17 mouse cellular contexts compared by ENCODE assay signal in the genomic region with DNA sequence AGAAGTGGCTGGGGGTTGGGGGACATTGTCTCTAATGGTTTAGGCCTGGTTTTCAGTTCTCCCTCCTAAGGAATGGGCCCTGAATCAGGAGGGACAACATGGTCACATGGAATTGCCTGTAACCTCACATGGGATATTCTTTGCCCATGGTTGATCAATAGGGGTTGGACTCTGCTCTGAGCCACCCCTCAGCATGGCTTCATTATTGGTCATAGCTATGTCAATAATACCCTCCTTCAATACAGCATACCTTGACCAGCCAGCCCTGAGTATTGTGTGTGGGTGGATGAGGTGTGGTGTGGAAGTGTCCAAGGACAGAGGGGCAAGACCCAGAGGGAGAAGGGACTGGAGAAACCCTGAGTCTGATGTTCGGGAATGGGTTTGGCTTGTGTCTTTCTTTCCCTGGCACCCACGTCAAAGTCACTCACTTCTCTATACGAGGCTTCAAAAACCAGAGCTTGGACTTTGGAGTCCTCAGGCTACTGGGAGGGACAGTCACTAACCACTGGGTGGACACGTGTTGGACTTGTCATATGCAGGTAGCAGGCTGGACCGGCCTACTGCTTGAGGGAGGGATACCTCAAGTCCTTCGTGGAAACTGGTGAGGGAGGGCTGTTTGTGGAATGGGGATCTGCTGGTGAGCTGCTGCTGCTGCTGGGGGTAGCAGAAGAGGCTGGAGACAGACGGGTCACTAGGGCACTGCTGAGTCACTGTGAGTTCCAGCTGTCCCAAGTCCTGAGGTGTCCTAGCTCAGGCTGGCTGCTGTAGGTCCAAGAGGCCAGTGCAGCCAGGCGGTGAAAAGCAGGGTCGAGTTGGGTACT. TPM values are rescaled to one million over a fixed set of nuclear protein-coding genes. Genes with fewer than 3 reads are reported as not detected.
DNase-seq lines count a peak whose midpoint lies in the region; ATAC-seq and TF ChIP-seq lines count a peak whose summit lies in the region.
"Had no signal": no experiment of that assay in that cellular context is flagged by ENCODE, and none has a peak within 500 bp of the region (broad histone marks: within the 10 kb centered on the region; RNA-seq: fewer than 3 reads in every experiment).

No protein-coding gene starts in this region.

- TF ChIP-seq CTCF in liver, embryonic 14.5 days (IDR thresholded peaks at IDR 0.05; ENCODE audit: low read depth) = no peak

- H3K4me3 ChIP-seq in intestine, embryonic 14.5 days (ENCODE audit: low read depth, low read length) = no peak overlapping the region
- H3K4me3 ChIP-seq in intestine, embryonic 15.5 days (replicated peaks) = no peak overlapping the region
- H3K4me3 ChIP-seq in embryonic facial prominence, embryonic 10.5 days = peak overlapping the region; percentile 52; the same call in 1 of the 2 replicates
- no peak overlapping the region for H3K4me3 ChIP-seq in liver, embryonic 14.5 days (ENCODE audit: insufficient read depth in 1 of 2, low read depth in 2 of 2, low read length in 2 of 2)

- no peaks in the 10 kb centered on the region for H3K9me3 ChIP-seq in intestine, embryonic 14.5 days (ENCODE audit: control insufficient read depth, low read length)
- H3K9me3 ChIP-seq in intestine, embryonic 15.5 days = no peaks in the 10 kb centered on the region
- H3K9me3 ChIP-seq in embryonic facial prominence, embryonic 10.5 days = no peaks in the 10 kb centered on the region
- no peaks in the 10 kb centered on the region for H3K9me3 ChIP-seq in liver, embryonic 14.5 days (ENCODE audit: control insufficient read depth, low read length)
- H3K9me3 ChIP-seq: embryonic facial prominence, embryonic 13.5 days; forebrain, embryonic 13.5 days; limb, embryonic 13.5 days; neural tube, embryonic 13.5 days had no signal

- WGBS in intestine, embryonic 14.5 days = 62% methylated on average over 9 of the region's 9 CpGs
- 66% methylated on average over 9 of the region's 9 CpGs for WGBS in intestine, embryonic 15.5 days
- whole genome bisulfite sequencing in embryonic facial prominence, embryonic 10.5 days = 53% methylated on average over 9 of the region's 9 CpGs
- WGBS in liver, embryonic 14.5 days (ENCODE audit: insufficient replicate concordance) = 51% methylated on average over 9 of the region's 9 CpGs

- H3K27ac ChIP-seq in intestine, embryonic 14.5 days (ENCODE audit: low read depth) = no peak overlapping the region
- no peak overlapping the region for H3K27ac ChIP-seq in intestine, embryonic 15.5 days
- H3K27ac ChIP-seq in embryonic facial prominence, embryonic 10.5 days (replicated peaks) = 0 out of 2 replicates have a peak overlapping the region, but pooled peaks have one; percentile 11
- H3K27ac ChIP-seq in liver, embryonic 14.5 days = no peak overlapping the region
- H3K27ac ChIP-seq: embryonic facial prominence, embryonic 13.5 days; forebrain, embryonic 13.5 days; gastrocnemius, adult 2 months; limb, embryonic 13.5 days; neural tube, embryonic 13.5 days had no signal

- peaks cover 36% of the 10 kb centered on the region for H3K27me3 ChIP-seq in intestine, embryonic 14.5 days (replicated peaks; ENCODE audit: control insufficient read depth, insufficient read depth, low read length)
- peaks cover 32% of the 10 kb centered on the region for H3K27me3 ChIP-seq in intestine, embryonic 15.5 days (replicated peaks)
- peaks cover 63% of the 10 kb centered on the region for H3K27me3 ChIP-seq in embryonic facial prominence, embryonic 10.5 days (replicated peaks; ENCODE audit: low read depth, poor library complexity, severe bottlenecking)
- peaks cover 36% of the 10 kb centered on the region for H3K27me3 ChIP-seq in liver, embryonic 14.5 days (ENCODE audit: control insufficient read depth, insufficient read depth, low read length)

- H3K4me1 ChIP-seq in intestine, embryonic 14.5 days (replicated peaks; ENCODE audit: control insufficient read depth, insufficient read depth, low read length) = peaks cover 5% of the 10 kb centered on the region; the same call in 1 of the 2 replicates
- peaks cover 12% of the 10 kb centered on the region for H3K4me1 ChIP-seq in intestine, embryonic 15.5 days (replicated peaks)
- peaks cover 36% of the 10 kb centered on the region for H3K4me1 ChIP-seq in embryonic facial prominence, embryonic 10.5 days
- peaks cover 0 to 7% of the 10 kb centered on the region in 2 experiments; a peak in 2 of 4 replicates for H3K4me1 ChIP-seq in liver, embryonic 14.5 days (replicated peaks; ENCODE audit: control insufficient read depth in 2 of 2, insufficient read depth in 2 of 2, low read length in 1 of 2)

- TF ChIP-seq EP300 in liver, embryonic 14.5 days (IDR thresholded peaks at IDR 0.05; ENCODE audit: low read depth) = no peak

- H3K9ac ChIP-seq in intestine, embryonic 14.5 days (ENCODE audit: low read length) = no peak overlapping the region
- no peak overlapping the region for H3K9ac ChIP-seq in intestine, embryonic 15.5 days
- H3K9ac ChIP-seq in liver, embryonic 14.5 days (replicated peaks) = no peak overlapping the region

- H3K36me3 ChIP-seq in intestine, embryonic 14.5 days (ENCODE audit: control insufficient read depth, insufficient read depth, low read length) = no peaks in the 10 kb centered on the region
- H3K36me3 ChIP-seq in intestine, embryonic 15.5 days = no peaks in the 10 kb centered on the region
- H3K36me3 ChIP-seq in embryonic facial prominence, embryonic 10.5 days (replicated peaks) = no peaks in the 10 kb centered on the region
- H3K36me3 ChIP-seq in liver, embryonic 14.5 days (replicated peaks; ENCODE audit: control insufficient read depth, insufficient read depth, low read depth) = no peaks in the 10 kb centered on the region
- H3K36me3 ChIP-seq: embryonic facial prominence, embryonic 13.5 days; limb, embryonic 13.5 days; neural tube, embryonic 13.5 days had no signal

- ATAC-seq in intestine, embryonic 14.5 days (replicated peaks; ENCODE audit: low FRiP score, low TSS enrichment, low read depth) = 0 out of 2 replicates have a peak, but pooled peaks have one; percentile 14
- ATAC-seq in intestine, embryonic 15.5 days = no peak
- ATAC-seq in liver, embryonic 14.5 days (ENCODE audit: insufficient read depth) = peak; percentile 49
- ATAC-seq: midbrain, embryonic 16.5 days had no signal

- no peak overlapping the region for H3K4me2 ChIP-seq in intestine, embryonic 14.5 days (ENCODE audit: low read length)
- H3K4me2 ChIP-seq in intestine, embryonic 15.5 days (replicated peaks) = no peak overlapping the region
- H3K4me2 ChIP-seq in liver, embryonic 14.5 days (ENCODE audit: low read depth) = no peak overlapping the region

- no peak for DNase-seq in intestine, embryonic 14.5 days (ENCODE audit: low spot score)
- no peak for DNase-seq in embryonic facial prominence, embryonic 10.5 days (ENCODE audit: low spot score)
- peak; percentile 54 to 70 for DNase-seq in kidney, adult 8-10 months
- no peak for DNase-seq in liver, embryonic 14.5 days (ENCODE audit: low read depth in 3 of 3, low spot score in 3 of 3)
- no peak for DNase-seq in frontal cortex, postnatal 36 days (ENCODE audit: low spot score in 2 of 2)
- no peak for DNase-seq in testis, postnatal 10 days (ENCODE audit: low spot score)
- DNase-seq: cerebellum, postnatal 36 days; gastrocnemius, adult 2 months; layer of hippocampus, postnatal 36 days; lung, postnatal 14 days; spleen, adult 18-20 months had no signal

RNA-seq across cellular contexts. Expression of gene Gnat1, which starts 4.7 kb away (rescaled TPM):
- polyA plus RNA-seq in intestine, embryonic 14.5 days (2014; fragmentation: Nextera tagmentation; extraction: Ambion mirVana) = 1.7 and 2.6 TPM in 2 replicates
- 0.82 and 1.9 TPM in 2 replicates for polyA plus RNA-seq in intestine, embryonic 15.5 days (2015; fragmentation: Nextera tagmentation; extraction: Ambion mirVana)
- polyA plus RNA-seq in embryonic facial prominence, embryonic 10.5 days (2016; fragmentation: Nextera tagmentation; extraction: Ambion mirVana) = 3.4 and 4.3 TPM in 2 replicates
- polyA plus RNA-seq in liver, embryonic 14.5 days (2012; rRNA removed) = not detected in 2 replicates
- 0.62 and 0.76 TPM in 2 replicates for polyA plus RNA-seq in liver, embryonic 14.5 days (2014; fragmentation: Nextera tagmentation; extraction: Ambion mirVana)

RNA-seq across cellular contexts. Expression of gene Slc38a3, which starts 5.5 kb away (rescaled TPM):
- polyA plus RNA-seq in intestine, embryonic 14.5 days (2014; fragmentation: Nextera tagmentation; extraction: Ambion mirVana) = 2.2 and 9.3 TPM in 2 replicates
- 8.4 and 16.0 TPM in 2 replicates for polyA plus RNA-seq in intestine, embryonic 15.5 days (2015; fragmentation: Nextera tagmentation; extraction: Ambion mirVana)
- 5.6 and 6.6 TPM in 2 replicates for polyA plus RNA-seq in embryonic facial prominence, embryonic 10.5 days (2016; fragmentation: Nextera tagmentation; extraction: Ambion mirVana)
- 23.5 and 25.0 TPM in 2 replicates for polyA plus RNA-seq in liver, embryonic 14.5 days (2012; rRNA removed)
- 15.7 and 19.7 TPM in 2 replicates for polyA plus RNA-seq in liver, embryonic 14.5 days (2014; fragmentation: Nextera tagmentation; extraction: Ambion mirVana)

RNA-seq across cellular contexts. Expression of gene Sema3f, which starts 35.5 kb away (rescaled TPM):
- polyA plus RNA-seq in intestine, embryonic 14.5 days (2014; fragmentation: Nextera tagmentation; extraction: Ambion mirVana) = 16.2 and 16.3 TPM in 2 replicates
- polyA plus RNA-seq in intestine, embryonic 15.5 days (2015; fragmentation: Nextera tagmentation; extraction: Ambion mirVana) = 8.9 and 11.2 TPM in 2 replicates
- polyA plus RNA-seq in embryonic facial prominence, embryonic 10.5 days (2016; fragmentation: Nextera tagmentation; extraction: Ambion mirVana) = 13.2 and 21.4 TPM in 2 replicates
- polyA plus RNA-seq in liver, embryonic 14.5 days (2012; rRNA removed) = 3.1 and 3.5 TPM in 2 replicates
- polyA plus RNA-seq in liver, embryonic 14.5 days (2014; fragmentation: Nextera tagmentation; extraction: Ambion mirVana) = 0.69 and 1.1 TPM in 2 replicates

RNA-seq across cellular contexts. Expression of gene Gnai2, which starts 39.7 kb away (rescaled TPM):
- polyA plus RNA-seq in intestine, embryonic 14.5 days (2014; fragmentation: Nextera tagmentation; extraction: Ambion mirVana) = 336 and 349 TPM in 2 replicates
- polyA plus RNA-seq in intestine, embryonic 15.5 days (2015; fragmentation: Nextera tagmentation; extraction: Ambion mirVana) = 334 and 335 TPM in 2 replicates
- 334 and 363 TPM in 2 replicates for polyA plus RNA-seq in embryonic facial prominence, embryonic 10.5 days (2016; fragmentation: Nextera tagmentation; extraction: Ambion mirVana)
- 94.3 and 124 TPM in 2 replicates for polyA plus RNA-seq in liver, embryonic 14.5 days (2012; rRNA removed)
- polyA plus RNA-seq in liver, embryonic 14.5 days (2014; fragmentation: Nextera tagmentation; extraction: Ambion mirVana) = 137 and 138 TPM in 2 replicates

Comparison
In these comparisons a context has a peak if more than half of its experiments do, and no peak if none do; other contexts are left out.
1. DNase-seq: peak in kidney, adult 8-10 months (2 of 2); none in intestine, embryonic 14.5 days (single experiment), embryonic facial prominence, embryonic 10.5 days (single experiment), liver, embryonic 14.5 days (0 of 3), frontal cortex, postnatal 36 days (0 of 2) and testis, postnatal 10 days (single experiment).